Mouse (Mus musculus) erythroblast, embryonic 14.5 days (primary cell): Measurements from ENCODE around the gene Apoc4.

Experiments
- GATA1 ChIP-seq: IDR thresholded peaks from 2 replicates; pipeline ENCODE4 v1.6.1; 2012; ENCODE audit warnings: low read length, inconsistent platforms, mixed read lengths
- TAL1 ChIP-seq: IDR thresholded peaks from 3 replicates; pipeline ENCODE4 v1.6.1; 2012; ENCODE audit warnings: low read length, inconsistent platforms, mixed read lengths

GRCm38 (mm10) chr7:19680702-19681101 lies 577 bp downstream of the Apoc4 start:
- TF ChIP-seq GATA1 (no peak), TAL1 (no peak)
